Mouse (Mus musculus) erythroblast, embryonic 14.5 days (primary cell): ENCODE measurements around the gene Chd1l. TPM values are rescaled to one million over a fixed set of nuclear protein-coding genes. Genes with fewer than 3 reads are reported as not detected.

ENCODE experiments used
- H3K27me3 ChIP-seq: 2 replicates; pipeline ENCODE4 v1.6.1; 2012; ENCODE audit warnings: inconsistent platforms; ENCODE audit not compliant: control insufficient read depth
- H3K36me3 ChIP-seq: 2 replicates; pipeline ENCODE4 v1.6.1; 2012; ENCODE audit warnings: mild to moderate bottlenecking, inconsistent platforms; ENCODE audit not compliant: control insufficient read depth
- H3K4me1 ChIP-seq: 2 replicates; pipeline ENCODE4 v1.6.1; 2012; ENCODE audit warnings: inconsistent platforms; ENCODE audit not compliant: control insufficient read depth
- H3K4me3 ChIP-seq: replicated peaks from 2 replicates; pipeline ENCODE3; 2012; ENCODE audit warnings: moderate library complexity, mild to moderate bottlenecking, inconsistent platforms
- H3K9me3 ChIP-seq: 2 replicates; pipeline ENCODE4 v1.6.1; 2012; ENCODE audit warnings: low read length, inconsistent platforms, mixed read lengths; ENCODE audit not compliant: control insufficient read depth
- GATA1 ChIP-seq: IDR thresholded peaks from 2 replicates; pipeline ENCODE4 v1.6.1; 2012; ENCODE audit warnings: low read length, inconsistent platforms, mixed read lengths
- TAL1 ChIP-seq: IDR thresholded peaks from 3 replicates; pipeline ENCODE4 v1.6.1; 2012; ENCODE audit warnings: low read length, inconsistent platforms, mixed read lengths
- polyA plus RNA-seq: library from polyadenylated mRNA; stranded (reverse); fragments of >175 nt; gene quantifications from 2 replicates; pipeline ENCODE4 v1.2.3, GENCODE M21; 2012

The Chd1l gene
- polyA plus RNA-seq, 1 experiment: 0.50 TPM

DNA sequence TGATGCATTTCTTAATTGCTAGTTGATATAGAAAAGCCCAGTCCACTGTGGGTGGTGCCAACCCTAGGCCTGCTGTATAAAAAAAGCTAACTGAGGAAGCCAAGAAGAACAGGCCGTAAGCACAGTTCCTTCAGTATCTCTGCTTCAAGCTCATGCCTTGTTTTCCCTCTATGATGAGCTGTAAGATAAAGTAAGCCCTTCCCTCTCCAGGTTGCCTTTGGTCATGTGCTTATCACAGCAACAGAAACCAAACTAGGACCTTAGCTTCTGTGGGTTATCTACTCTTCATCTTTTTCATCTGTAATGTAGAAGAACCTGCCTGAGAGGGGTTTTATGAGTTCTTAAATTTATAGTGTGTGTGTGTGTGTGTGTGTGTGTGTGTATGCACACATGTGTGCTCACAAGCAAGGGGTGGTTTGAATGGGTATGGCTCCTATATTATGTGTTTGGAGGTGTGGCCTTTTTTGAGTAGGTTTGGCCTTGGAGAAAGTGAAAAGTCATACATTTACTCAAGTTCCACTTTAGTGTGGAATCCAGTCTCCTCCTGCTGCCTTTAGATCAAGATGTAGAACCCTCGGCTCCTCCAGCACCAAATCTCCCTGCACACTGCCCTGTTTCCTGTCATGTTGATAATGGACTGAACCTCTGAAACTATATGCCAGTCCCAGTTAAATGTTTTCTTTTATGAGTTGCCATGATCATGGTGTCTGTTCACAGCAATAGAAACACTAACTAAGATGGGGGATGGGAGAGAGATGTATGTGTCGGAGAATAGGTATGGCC is 9.8 kb downstream of the Chd1l start:
- H3K4me3 ChIP-seq: no peak overlapping the region
- no peaks in the 10 kb centered on the region for H3K27me3 ChIP-seq
- no peaks in the 10 kb centered on the region for H3K9me3 ChIP-seq
- H3K36me3 ChIP-seq: peaks cover 78% of the 10 kb centered on the region
- no peaks in the 10 kb centered on the region for H3K4me1 ChIP-seq
- TF ChIP-seq TAL1: no peak
- TF ChIP-seq GATA1: no peak

DNA sequence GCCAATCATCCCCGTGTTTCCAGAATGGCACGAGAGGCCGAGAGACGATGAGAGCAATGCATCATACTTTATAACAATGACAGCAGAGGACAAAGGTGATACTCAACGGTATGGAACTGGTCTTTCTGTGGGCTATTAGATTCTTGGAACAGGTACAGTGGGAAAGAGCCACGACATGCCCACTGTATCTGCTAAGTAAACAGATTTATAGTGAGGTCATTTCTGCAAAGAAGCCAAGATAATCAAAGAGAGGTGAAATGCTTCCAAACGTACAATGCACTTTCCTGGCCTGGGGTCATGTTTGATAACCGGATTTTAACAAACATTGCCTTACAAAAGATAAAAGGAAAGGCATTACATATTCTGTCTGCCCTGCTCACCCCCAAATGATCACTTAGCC is 13.2 kb downstream of the Chd1l start:
- H3K36me3 ChIP-seq: peaks cover 86% of the 10 kb centered on the region
- TF ChIP-seq GATA1 (no peak), TAL1 (no peak)
- no peaks in the 10 kb centered on the region for H3K4me1 ChIP-seq
- no peaks in the 10 kb centered on the region for H3K9me3 ChIP-seq
- H3K27me3 ChIP-seq: no peaks in the 10 kb centered on the region
- H3K4me3 ChIP-seq: no peak overlapping the region

GRCm38 (mm10) chr3:97595066-97595465 is 14.9 kb downstream of the Chd1l start:
- no peak overlapping the region for H3K4me3 ChIP-seq
- no peaks in the 10 kb centered on the region for H3K4me1 ChIP-seq
- H3K36me3 ChIP-seq: peaks cover 86% of the 10 kb centered on the region
- no peak for TF ChIP-seq GATA1
- no peak for TF ChIP-seq TAL1
- H3K27me3 ChIP-seq: no peaks in the 10 kb centered on the region
- no peaks in the 10 kb centered on the region for H3K9me3 ChIP-seq

DNA sequence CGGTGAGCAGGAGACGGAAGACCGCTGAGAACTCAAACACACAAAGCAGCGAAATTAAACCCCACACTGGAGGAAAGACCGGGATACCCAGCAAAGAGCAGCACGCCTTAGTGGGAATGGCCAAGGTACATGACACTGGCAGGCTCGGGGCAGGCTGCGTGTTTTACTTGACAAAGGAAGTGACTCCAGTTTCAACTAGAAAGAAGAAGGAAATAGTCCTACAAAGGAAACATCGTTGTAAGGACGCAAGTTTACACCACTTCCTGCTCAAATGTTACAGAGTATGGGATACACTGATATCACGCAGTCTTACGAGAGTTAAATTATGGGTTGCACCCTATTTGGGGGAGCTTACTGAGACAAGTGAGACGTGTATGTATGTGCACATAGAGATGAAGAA is 15.9 kb downstream of the Chd1l start:
- Histone ChIP-seq H3K4me3 (no peak overlapping the region), H3K9me3 (no peaks in the 10 kb centered on the region), H3K36me3 (peaks cover 86% of the 10 kb centered on the region), H3K27me3 (no peaks in the 10 kb centered on the region), H3K4me1 (no peaks in the 10 kb centered on the region)
- TF ChIP-seq TAL1 (no peak), GATA1 (no peak)

DNA sequence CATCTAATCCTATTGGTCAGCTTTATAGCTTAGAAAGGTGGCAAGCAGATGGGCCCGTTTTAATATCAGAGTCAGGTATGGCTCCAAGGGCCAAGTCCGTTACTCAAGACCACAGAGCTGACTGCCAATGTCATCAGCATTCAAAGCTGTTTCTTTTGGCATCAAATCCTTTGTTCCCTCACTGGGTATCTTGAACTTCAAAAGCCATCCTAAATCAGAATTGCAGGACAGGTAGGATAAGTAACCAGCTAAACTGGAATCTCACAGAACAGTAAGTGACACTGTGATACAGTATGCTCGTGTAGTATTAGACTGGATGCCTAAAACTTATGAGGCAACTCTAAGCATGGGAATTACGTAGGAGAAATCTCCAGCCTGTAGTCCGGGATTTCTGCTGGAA is 16.9 kb downstream of the Chd1l start:
- H3K27me3 ChIP-seq: no peaks in the 10 kb centered on the region
- H3K36me3 ChIP-seq: peaks cover 87% of the 10 kb centered on the region
- no peak overlapping the region for H3K4me3 ChIP-seq
- H3K4me1 ChIP-seq: no peaks in the 10 kb centered on the region
- no peaks in the 10 kb centered on the region for H3K9me3 ChIP-seq
- TF ChIP-seq GATA1 (no peak), TAL1 (no peak)

DNA sequence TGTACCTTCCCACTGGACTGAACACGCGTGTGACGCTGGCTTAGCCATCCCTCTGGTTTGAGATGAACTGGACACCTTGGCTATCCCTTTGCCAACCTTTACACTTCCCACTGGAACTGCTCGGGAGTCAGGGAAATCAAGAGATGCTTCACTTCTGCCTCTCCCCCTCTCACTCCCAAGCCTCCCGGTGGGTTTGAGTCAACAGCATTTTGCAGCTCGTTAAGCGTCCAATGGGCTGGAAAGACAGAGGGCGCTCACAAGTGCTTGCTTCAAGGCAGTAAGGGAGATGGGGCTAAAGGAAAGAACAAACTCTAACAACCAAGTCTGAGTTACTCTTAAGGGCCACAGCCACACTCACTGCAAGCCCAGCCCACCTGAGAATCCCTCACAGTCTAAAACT is 19.3 kb downstream of the Chd1l start:
- no peaks in the 10 kb centered on the region for H3K9me3 ChIP-seq
- no peaks in the 10 kb centered on the region for H3K27me3 ChIP-seq
- peaks cover 85% of the 10 kb centered on the region for H3K36me3 ChIP-seq
- no peaks in the 10 kb centered on the region for H3K4me1 ChIP-seq
- TF ChIP-seq TAL1: no peak
- TF ChIP-seq GATA1: no peak
- no peak overlapping the region for H3K4me3 ChIP-seq

DNA sequence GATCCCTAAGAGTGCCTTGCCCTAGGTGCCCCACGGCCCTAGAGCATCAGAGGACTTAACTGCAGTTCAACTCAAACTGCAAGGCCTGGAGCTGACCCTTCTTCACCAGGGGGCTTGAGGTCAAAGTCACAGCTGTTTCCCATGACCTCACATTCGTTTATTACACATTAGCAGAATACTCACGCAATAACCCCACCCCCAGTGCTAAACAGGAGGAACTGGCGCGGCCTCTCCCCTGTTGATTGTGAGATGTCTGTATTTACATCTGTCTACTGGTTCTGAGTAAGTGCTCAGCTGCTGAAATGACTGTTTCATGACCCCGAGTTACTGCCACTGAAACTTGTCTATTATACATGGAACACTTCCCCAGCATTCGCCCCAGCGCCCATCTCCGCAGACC is 22.3 kb downstream of the Chd1l start:
- Histone ChIP-seq H3K4me1 (no peaks in the 10 kb centered on the region), H3K27me3 (no peaks in the 10 kb centered on the region), H3K36me3 (peaks cover 92% of the 10 kb centered on the region), H3K9me3 (no peaks in the 10 kb centered on the region), H3K4me3 (no peak overlapping the region)
- no peak for TF ChIP-seq GATA1
- no peak for TF ChIP-seq TAL1

- H3K4me1 ChIP-seq: no peaks in the 10 kb centered on the region
- peaks cover 92% of the 10 kb centered on the region for H3K36me3 ChIP-seq
- TF ChIP-seq TAL1: no peak
- no peak for TF ChIP-seq GATA1
- H3K27me3 ChIP-seq: no peaks in the 10 kb centered on the region
- peaks cover 2% of the 10 kb centered on the region; the same call in 1 of the 2 replicates for H3K9me3 ChIP-seq
- no peak overlapping the region for H3K4me3 ChIP-seq
Measured at GRCm38 (mm10) chr3:97585383-97586160, 24.4 kb downstream of the Chd1l start.

DNA sequence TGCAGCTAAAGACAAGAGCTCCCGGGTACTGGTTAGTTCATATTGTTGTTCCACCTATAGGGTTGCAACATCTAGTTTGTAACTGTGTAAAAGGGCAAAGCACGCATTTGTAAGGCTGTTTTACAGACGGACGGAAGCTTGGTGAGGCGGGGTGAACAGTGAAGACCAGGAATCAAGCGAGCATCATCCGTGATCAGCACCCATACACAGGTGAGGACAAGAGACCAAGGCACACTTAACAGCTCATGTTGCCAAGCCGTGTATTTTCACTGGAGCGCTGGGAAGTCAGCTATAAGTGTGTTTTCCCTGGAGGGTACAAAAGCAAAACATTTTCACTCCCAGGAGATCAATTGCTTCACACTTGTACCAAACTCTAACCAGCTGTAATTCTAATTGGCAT is 36.2 kb downstream of the Chd1l start:
- Histone ChIP-seq H3K27me3 (no peaks in the 10 kb centered on the region), H3K4me1 (no peaks in the 10 kb centered on the region), H3K4me3 (no peak overlapping the region), H3K36me3 (peaks cover 75% of the 10 kb centered on the region), H3K9me3 (no peaks in the 10 kb centered on the region)
- TF ChIP-seq GATA1: no peak
- TF ChIP-seq TAL1: no peak
